Mouse (Mus musculus) urinary bladder, postnatal 4 days (tissue): ENCODE data around the gene St6galnac3.

Source experiments
- DNase-seq, 2 experiments: peaks; one replicate each; pipeline ENCODE4 v3.0.0; 2021 to 2022; ENCODE audit warnings: low spot score in 2 of 2

Gene St6galnac3

GRCm38 (mm10) chr3:153587594-153587993 lies 137.4 kb downstream of the St6galnac3 start:
- DNase-seq, result no peak

- no peak for DNase-seq
Observed at GRCm38 (mm10) chr3:153584836-153585235, 140.1 kb downstream of the St6galnac3 start.

- DNase-seq, result no peak
Observed at GRCm38 (mm10) chr3:153582065-153582464, 142.9 kb downstream of the St6galnac3 start.

GRCm38 (mm10) chr3:153580625-153581024 lies 144.3 kb downstream of the St6galnac3 start:
- DNase-seq, result no peak

- no peak for DNase-seq
Observed at GRCm38 (mm10) chr3:153580136-153580535, 144.8 kb downstream of the St6galnac3 start.

- DNase-seq, result no peak
Observed at GRCm38 (mm10) chr3:153577286-153577685, 147.7 kb downstream of the St6galnac3 start.

- DNase-seq, result no peak
Observed at GRCm38 (mm10) chr3:153571152-153571551, 153.8 kb downstream of the St6galnac3 start.

- no peak for DNase-seq
Observed at GRCm38 (mm10) chr3:153568815-153569214, 156.2 kb downstream of the St6galnac3 start.

- no peak for DNase-seq
Observed at GRCm38 (mm10) chr3:153567913-153568312, 157.1 kb downstream of the St6galnac3 start.

GRCm38 (mm10) chr3:153567512-153567911 lies 157.5 kb downstream of the St6galnac3 start:
- no peak for DNase-seq

- DNase-seq, result no peak
Observed at GRCm38 (mm10) chr3:153566100-153566499, 158.9 kb downstream of the St6galnac3 start.

- DNase-seq, result no peak
Observed at GRCm38 (mm10) chr3:153560897-153561296, 164.1 kb downstream of the St6galnac3 start.

- no peak for DNase-seq
Observed at GRCm38 (mm10) chr3:153559586-153559985, 165.4 kb downstream of the St6galnac3 start.

- DNase-seq, result no peak
Observed at GRCm38 (mm10) chr3:153556621-153557020, 168.4 kb downstream of the St6galnac3 start.

- no peak for DNase-seq
Observed at GRCm38 (mm10) chr3:153553712-153554111, 171.3 kb downstream of the St6galnac3 start.

- no peak for DNase-seq
Observed at GRCm38 (mm10) chr3:153553226-153553625, 171.7 kb downstream of the St6galnac3 start.

- DNase-seq, result no peak
Observed at GRCm38 (mm10) chr3:153546936-153547683, 177.9 kb downstream of the St6galnac3 start.

GRCm38 (mm10) chr3:153539851-153540250 lies 185.1 kb downstream of the St6galnac3 start:
- DNase-seq, result no peak

- DNase-seq, result no peak
Observed at GRCm38 (mm10) chr3:153538396-153538795, 186.6 kb downstream of the St6galnac3 start.

GRCm38 (mm10) chr3:153537435-153537834 lies 187.5 kb downstream of the St6galnac3 start:
- no peak for DNase-seq

GRCm38 (mm10) chr3:153536260-153536659 lies 188.7 kb downstream of the St6galnac3 start:
- no peak for DNase-seq

- DNase-seq, result no peak
Observed at GRCm38 (mm10) chr3:153529174-153529573, 195.8 kb downstream of the St6galnac3 start.

GRCm38 (mm10) chr3:153525151-153525768 lies 199.7 kb downstream of the St6galnac3 start:
- no peak for DNase-seq
